ENCODE assay signal across 26 mouse cellular contexts in genomic region chr17:57799414-57799985, GRCm38 (mm10). TPM values are rescaled to one million over a fixed set of nuclear protein-coding genes. Genes with fewer than 3 reads are reported as not detected.
A peak's percentile ranks its signal among the peaks of the same experiment; 100 is the strongest.
DNase-seq lines count a peak whose midpoint lies in the region; ATAC-seq and TF ChIP-seq lines count a peak whose summit lies in the region.
"Had no signal": no experiment of that assay in that cellular context is flagged by ENCODE, and none has a peak within 500 bp of the region (broad histone marks: within the 10 kb centered on the region; RNA-seq: fewer than 3 reads in every experiment).

No protein-coding gene starts in this region.

- peak; percentile 79 for DNase-seq in brain, embryonic 14.5 days (ENCODE audit: low read depth)
- DNase-seq in forebrain, embryonic 14.5 days (ENCODE audit: low spot score) = peak; percentile 63
- no peak for DNase-seq in spleen, postnatal 14 days (ENCODE audit: low spot score in 2 of 2)
- no peak for DNase-seq in left cerebral cortex, adult 2 months (ENCODE audit: extremely low spot score in 1 of 2, low spot score in 2 of 2)
- DNase-seq: adrenal gland, adult 8-10 months; B cell, adult 2 months; cerebellum, adult 2 months; gastrocnemius, postnatal 10 days; heart, adult 18-20 months; layer of hippocampus, postnatal 36 days; liver, embryonic 13.5 days; right cerebral cortex, postnatal 14 days; thymus, postnatal 36 days had no signal

- no peak for TF ChIP-seq POLR2A in brain, embryonic 14.5 days (IDR thresholded peaks at IDR 0.05; ENCODE audit: borderline replicate concordance, extremely low read depth, insufficient read depth, insufficient read length, poor library complexity, severe bottlenecking)

- H3K36me3 ChIP-seq in hindbrain, embryonic 12.5 days = no peaks in the 10 kb centered on the region
- no peaks in the 10 kb centered on the region for H3K36me3 ChIP-seq in hindbrain, embryonic 16.5 days (ENCODE audit: control insufficient read depth, insufficient read depth, low read length)
- no peaks in the 10 kb centered on the region for H3K36me3 ChIP-seq in forebrain, embryonic 14.5 days (ENCODE audit: control insufficient read depth, insufficient read depth, low read length)
- no peaks in the 10 kb centered on the region for H3K36me3 ChIP-seq in midbrain, embryonic 16.5 days (ENCODE audit: control insufficient read depth, insufficient read depth, low read length)
- H3K36me3 ChIP-seq: embryonic facial prominence, embryonic 15.5 days; limb, embryonic 10.5 days; liver, embryonic 13.5 days; lung, embryonic 15.5 days had no signal

- no peak overlapping the region for H3K27ac ChIP-seq in hindbrain, embryonic 12.5 days
- no peak overlapping the region for H3K27ac ChIP-seq in hindbrain, embryonic 16.5 days (ENCODE audit: low read depth, low read length)
- H3K27ac ChIP-seq in forebrain, embryonic 14.5 days (ENCODE audit: low read depth, low read length) = no peak overlapping the region
- H3K27ac ChIP-seq in midbrain, embryonic 16.5 days (ENCODE audit: low read length) = no peak overlapping the region
- no peak overlapping the region for H3K27ac ChIP-seq in left cerebral cortex, adult 2 months
- H3K27ac ChIP-seq: embryonic facial prominence, embryonic 15.5 days; hindbrain, embryonic 14.5 days; kidney, postnatal 0 days; limb, embryonic 10.5 days; liver, embryonic 13.5 days; lung, embryonic 15.5 days; stomach, postnatal 0 days had no signal

- H3K4me3 ChIP-seq in hindbrain, embryonic 12.5 days = no peak overlapping the region
- no peak overlapping the region for H3K4me3 ChIP-seq in hindbrain, embryonic 16.5 days (ENCODE audit: low read length)
- no peak overlapping the region for H3K4me3 ChIP-seq in forebrain, embryonic 14.5 days (ENCODE audit: low read depth, low read length)
- H3K4me3 ChIP-seq in midbrain, embryonic 16.5 days (ENCODE audit: low read depth, low read length) = no peak overlapping the region
- no peak overlapping the region for H3K4me3 ChIP-seq in left cerebral cortex, adult 2 months
- H3K4me3 ChIP-seq: embryonic facial prominence, embryonic 15.5 days; limb, embryonic 10.5 days; liver, embryonic 13.5 days; lung, embryonic 15.5 days had no signal

- peaks cover 7% of the 10 kb centered on the region; the same call in 1 of the 2 replicates for H3K4me1 ChIP-seq in hindbrain, embryonic 12.5 days
- no peaks in the 10 kb centered on the region; the same call in 1 of the 2 replicates for H3K4me1 ChIP-seq in hindbrain, embryonic 16.5 days (ENCODE audit: control insufficient read depth, insufficient read depth, low read depth, low read length)
- no peaks in the 10 kb centered on the region for H3K4me1 ChIP-seq in forebrain, embryonic 14.5 days (ENCODE audit: control insufficient read depth, insufficient read depth, low read length)
- H3K4me1 ChIP-seq in midbrain, embryonic 16.5 days (ENCODE audit: control insufficient read depth, insufficient read depth, low read length) = 0 out of 2 replicates have a peak, but pooled peaks cover 2% of the 10 kb centered on the region
- H3K4me1 ChIP-seq: embryonic facial prominence, embryonic 15.5 days; limb, embryonic 10.5 days; liver, embryonic 13.5 days; lung, embryonic 15.5 days had no signal

- peak; percentile 64 for ATAC-seq in hindbrain, embryonic 12.5 days (ENCODE audit: low FRiP score)
- no peak for ATAC-seq in hindbrain, embryonic 16.5 days
- peak; percentile 89 for ATAC-seq in forebrain, embryonic 14.5 days
- 0 out of 2 replicates have a peak, but pooled peaks have one; percentile 28 for ATAC-seq in midbrain, embryonic 16.5 days
- ATAC-seq: intestine, postnatal 0 days had no signal

- H3K9me3 ChIP-seq in hindbrain, embryonic 12.5 days (replicated peaks) = no peaks in the 10 kb centered on the region
- H3K9me3 ChIP-seq in hindbrain, embryonic 16.5 days (ENCODE audit: control insufficient read depth, low read length) = no peaks in the 10 kb centered on the region
- no peaks in the 10 kb centered on the region for H3K9me3 ChIP-seq in forebrain, embryonic 14.5 days (replicated peaks; ENCODE audit: control insufficient read depth, low read length)
- no peaks in the 10 kb centered on the region for H3K9me3 ChIP-seq in midbrain, embryonic 16.5 days (replicated peaks; ENCODE audit: control insufficient read depth, low read length, poor library complexity, severe bottlenecking)
- H3K9me3 ChIP-seq: embryonic facial prominence, embryonic 15.5 days; limb, embryonic 10.5 days; liver, embryonic 13.5 days; lung, embryonic 15.5 days had no signal

- H3K9ac ChIP-seq in hindbrain, embryonic 12.5 days = no peak overlapping the region
- no peak overlapping the region for H3K9ac ChIP-seq in hindbrain, embryonic 16.5 days (ENCODE audit: low read depth, low read length)
- H3K9ac ChIP-seq in forebrain, embryonic 14.5 days (ENCODE audit: low read length) = no peak overlapping the region
- no peak overlapping the region for H3K9ac ChIP-seq in midbrain, embryonic 16.5 days (ENCODE audit: low read depth, low read length)
- H3K9ac ChIP-seq: embryonic facial prominence, embryonic 15.5 days; hindbrain, embryonic 14.5 days; liver, embryonic 13.5 days; lung, embryonic 15.5 days had no signal

- no peak overlapping the region for H3K4me2 ChIP-seq in hindbrain, embryonic 12.5 days (replicated peaks)
- no peak overlapping the region for H3K4me2 ChIP-seq in hindbrain, embryonic 16.5 days (ENCODE audit: low read length)
- H3K4me2 ChIP-seq in forebrain, embryonic 14.5 days (ENCODE audit: low read length) = no peak overlapping the region
- H3K4me2 ChIP-seq in midbrain, embryonic 16.5 days (ENCODE audit: low read length) = no peak overlapping the region
- H3K4me2 ChIP-seq: embryonic facial prominence, embryonic 15.5 days; hindbrain, embryonic 14.5 days; liver, embryonic 13.5 days; lung, embryonic 15.5 days had no signal

- 27% methylated on average over 3 of the region's 3 CpGs for WGBS in hindbrain, embryonic 12.5 days
- 17% methylated on average over 3 of the region's 3 CpGs for WGBS in hindbrain, embryonic 16.5 days
- 26% methylated on average over 3 of the region's 3 CpGs for WGBS in forebrain, embryonic 14.5 days
- 21% methylated on average over 3 of the region's 3 CpGs for WGBS in midbrain, embryonic 16.5 days

- intact Hi-C loops in left cerebral cortex, adult 2 months (cut with DNase I) = no loop called here

- H3K27me3 ChIP-seq in hindbrain, embryonic 12.5 days = no peaks in the 10 kb centered on the region
- no peaks in the 10 kb centered on the region for H3K27me3 ChIP-seq in hindbrain, embryonic 16.5 days (replicated peaks; ENCODE audit: control insufficient read depth, insufficient read depth, low read length)
- H3K27me3 ChIP-seq in forebrain, embryonic 14.5 days (replicated peaks; ENCODE audit: control insufficient read depth, insufficient read depth, low read length) = no peaks in the 10 kb centered on the region
- H3K27me3 ChIP-seq in midbrain, embryonic 16.5 days (ENCODE audit: control insufficient read depth, insufficient read depth, low read depth, low read length) = no peaks in the 10 kb centered on the region
- H3K27me3 ChIP-seq: embryonic facial prominence, embryonic 15.5 days; liver, embryonic 13.5 days; lung, embryonic 15.5 days had no signal

- no peak for TF ChIP-seq CTCF in brain, embryonic 14.5 days (IDR thresholded peaks at IDR 0.05; ENCODE audit: borderline replicate concordance, extremely low read depth, insufficient read depth, insufficient read length)
- TF ChIP-seq CTCF in left cerebral cortex, adult 2 months (IDR thresholded peaks at IDR 0.05) = no peak

RNA-seq across cellular contexts. Expression of gene Cntnap5c, which starts 30.1 kb away (rescaled TPM):
- polyA plus RNA-seq in hindbrain, embryonic 12.5 days (2016; fragmentation: Nextera tagmentation; extraction: Ambion mirVana) = 0.23 and 0.37 TPM in 2 replicates
- polyA plus RNA-seq in hindbrain, embryonic 16.5 days (2015; fragmentation: Nextera tagmentation; extraction: Ambion mirVana) = 4.2 and 5.7 TPM in 2 replicates
- polyA plus RNA-seq in brain, embryonic 14.5 days (2012; rRNA removed) = 1.6 and 2.0 TPM in 2 replicates
- 0.60 and 1.3 TPM in 2 replicates for polyA plus RNA-seq in forebrain, embryonic 14.5 days (2014; fragmentation: Nextera tagmentation; extraction: Ambion mirVana)
- 2.9 and 3.5 TPM in 2 replicates for polyA plus RNA-seq in midbrain, embryonic 16.5 days (2015; fragmentation: Nextera tagmentation; extraction: Ambion mirVana)
- 1 to 10 TPM; 8.5 to 8.6 TPM for total RNA-seq in left cerebral cortex, adult 2 months (2021)
- total RNA-seq: adrenal gland, adult 8-10 months; common myeloid progenitor, adult 5-6 weeks; gastrocnemius, postnatal 10 days; heart, adult 18-20 months had no signal
- polyA plus RNA-seq: embryonic facial prominence, embryonic 15.5 days; heart, embryonic 14.5 days; intestine, postnatal 0 days; kidney, postnatal 0 days; limb, embryonic 10.5 days; liver, embryonic 13.5 days; lung, embryonic 15.5 days; stomach, postnatal 0 days had no signal

RNA-seq across cellular contexts. Expression of gene Gm21834, which starts 57.5 kb away (rescaled TPM):
- polyA plus RNA-seq in hindbrain, embryonic 12.5 days (2016; fragmentation: Nextera tagmentation; extraction: Ambion mirVana) = not detected in 2 replicates
- polyA plus RNA-seq in hindbrain, embryonic 16.5 days (2015; fragmentation: Nextera tagmentation; extraction: Ambion mirVana) = not detected in 2 replicates
- polyA plus RNA-seq in brain, embryonic 14.5 days (2012; rRNA removed) = not detected in 2 replicates
- polyA plus RNA-seq in forebrain, embryonic 14.5 days (2014; fragmentation: Nextera tagmentation; extraction: Ambion mirVana) = not detected in 2 replicates
- polyA plus RNA-seq in midbrain, embryonic 16.5 days (2015; fragmentation: Nextera tagmentation; extraction: Ambion mirVana) = not detected in 2 replicates
- total RNA-seq in left cerebral cortex, adult 2 months (2021) = not detected
- total RNA-seq: adrenal gland, adult 8-10 months; common myeloid progenitor, adult 5-6 weeks; gastrocnemius, postnatal 10 days; heart, adult 18-20 months; layer of hippocampus, adult 18-20 months; layer of hippocampus, postnatal 36 days had no signal
- polyA plus RNA-seq: cerebellum, adult 2 months; embryonic facial prominence, embryonic 15.5 days; heart, embryonic 14.5 days; hindbrain, embryonic 14.5 days; intestine, postnatal 0 days; kidney, postnatal 0 days; limb, embryonic 10.5 days; liver, embryonic 13.5 days; lung, embryonic 15.5 days; stomach, postnatal 0 days had no signal

Comparison
In these comparisons a context has a peak if more than half of its experiments do, and no peak if none do; other contexts are left out.
1. DNase-seq: peak in brain, embryonic 14.5 days (single experiment) and forebrain, embryonic 14.5 days (single experiment); none in spleen, postnatal 14 days (0 of 2) and left cerebral cortex, adult 2 months (0 of 2).